9 mouse cellular contexts compared by ENCODE assay signal in the genomic region with DNA sequence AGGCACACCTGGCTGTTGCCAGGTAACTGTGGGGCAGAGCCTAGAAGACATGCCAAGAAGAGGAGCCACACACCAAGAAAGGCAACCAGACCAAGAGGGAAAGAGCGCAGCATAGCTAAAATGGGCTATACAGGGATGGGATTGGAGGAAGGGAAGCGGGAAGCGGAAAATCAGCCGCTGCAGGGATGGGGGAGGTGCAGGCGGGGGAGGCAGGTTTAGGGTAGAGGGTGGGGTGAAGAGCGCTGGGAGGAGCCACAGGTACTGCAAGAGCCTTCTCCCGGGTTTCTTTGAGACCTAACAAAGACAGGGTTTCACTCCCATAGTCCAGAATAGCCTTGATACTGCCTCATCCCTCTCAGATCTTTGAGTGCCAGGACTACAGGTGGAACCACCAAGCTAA. TPM values are rescaled to one million over a fixed set of nuclear protein-coding genes. Genes with fewer than 3 reads are reported as not detected.
DNase-seq lines count a peak whose midpoint lies in the region; ATAC-seq and TF ChIP-seq lines count a peak whose summit lies in the region.
"Had no signal": no experiment of that assay in that cellular context is flagged by ENCODE, and none has a peak within 500 bp of the region (broad histone marks: within the 10 kb centered on the region; RNA-seq: fewer than 3 reads in every experiment).

No protein-coding gene starts in this region.

- no peak overlapping the region for H3K4me3 ChIP-seq in heart, embryonic 11.5 days (ENCODE audit: low read depth, low read length)
- H3K4me3 ChIP-seq in ES-E14 (ENCODE audit: insufficient read depth in 1 of 2, low read depth in 1 of 2, low read length in 2 of 2, poor library complexity in 1 of 2, severe bottlenecking in 1 of 2): peak overlapping the region; percentile 35 to 50
- H3K4me3 ChIP-seq in intestine, embryonic 15.5 days (replicated peaks): no peak overlapping the region; the same call in 1 of the 2 replicates
- H3K4me3 ChIP-seq: myocyte had no signal

- peak overlapping the region; percentile 3; the same call in 1 of the 2 replicates for H3K4me2 ChIP-seq in heart, embryonic 11.5 days
- H3K4me2 ChIP-seq in intestine, embryonic 15.5 days (replicated peaks): peak overlapping the region; percentile 34

- no peaks in the 10 kb centered on the region for H3K4me1 ChIP-seq in heart, embryonic 11.5 days (ENCODE audit: control insufficient read depth, insufficient read depth, low read length)
- H3K4me1 ChIP-seq in ES-E14 (ENCODE audit: control insufficient read depth in 2 of 2, insufficient read depth in 2 of 2, low read length in 2 of 2, poor library complexity in 1 of 2): peaks cover 9 to 27% of the 10 kb centered on the region in 2 experiments
- H3K4me1 ChIP-seq in intestine, embryonic 15.5 days (replicated peaks): peaks cover 6% of the 10 kb centered on the region; the same call in 1 of the 2 replicates

- no peaks in the 10 kb centered on the region for H3K9me3 ChIP-seq in heart, embryonic 11.5 days (replicated peaks; ENCODE audit: control insufficient read depth, low read length)
- H3K9me3 ChIP-seq in ES-E14 (ENCODE audit: control insufficient read depth, insufficient read depth, low read depth, low read length): no peaks in the 10 kb centered on the region
- H3K9me3 ChIP-seq in intestine, embryonic 15.5 days: no peaks in the 10 kb centered on the region

- 3% methylated on average over 7 of the region's 7 CpGs for WGBS in heart, embryonic 11.5 days (ENCODE audit: insufficient replicate concordance)
- WGBS in intestine, embryonic 15.5 days: 1% methylated on average over 7 of the region's 7 CpGs

- no peak for DNase-seq in heart, adult 9 months (ENCODE audit: low spot score in 2 of 2)
- DNase-seq in ES-E14 (ENCODE audit: low read depth, low spot score): peak; percentile 72
- DNase-seq in lung, postnatal 4 days: peak; percentile 34 to 48
- DNase-seq in cerebellum, adult 9-10 months: no peak
- DNase-seq in spleen, postnatal 14 days (ENCODE audit: low spot score in 2 of 2): no peak

- H3K27ac ChIP-seq in heart, embryonic 11.5 days (ENCODE audit: low read depth, low read length): no peak overlapping the region
- peak overlapping the region; percentile 94 for H3K27ac ChIP-seq in ES-E14 (ENCODE audit: insufficient read depth, low read depth, low read length, poor library complexity, severe bottlenecking)
- no peak overlapping the region for H3K27ac ChIP-seq in intestine, embryonic 15.5 days

- no peak overlapping the region for H3K9ac ChIP-seq in heart, embryonic 11.5 days (ENCODE audit: low read depth, low read length)
- H3K9ac ChIP-seq in ES-E14 (ENCODE audit: insufficient read depth, low read depth, low read length, poor library complexity, severe bottlenecking): peak overlapping the region; percentile 70; the same call in 1 of the 2 replicates
- no peak overlapping the region for H3K9ac ChIP-seq in intestine, embryonic 15.5 days

- in situ Hi-C loops in ES-E14 (cut with MboI; ENCODE audit: low sequenced_read_pairs in 2 of 2, unreplicated experiment in 2 of 2): no loop called here

- no peak for ATAC-seq in heart, embryonic 11.5 days (replicated peaks; ENCODE audit: insufficient number of reproducible peaks, low FRiP score, low TSS enrichment)
- ATAC-seq in intestine, embryonic 15.5 days: peak; percentile 66
- ATAC-seq in megakaryocyte progenitor cell, adult 5-6 weeks (replicated peaks; ENCODE audit: poor library complexity): no peak

- H3K27me3 ChIP-seq in heart, embryonic 11.5 days (ENCODE audit: control insufficient read depth, insufficient read depth, low read length): no peaks in the 10 kb centered on the region
- H3K27me3 ChIP-seq in intestine, embryonic 15.5 days (replicated peaks): no peaks in the 10 kb centered on the region

- no peaks in the 10 kb centered on the region for H3K36me3 ChIP-seq in heart, embryonic 11.5 days (ENCODE audit: control insufficient read depth, insufficient read depth, low read length)
- H3K36me3 ChIP-seq in ES-E14 (ENCODE audit: control insufficient read depth, insufficient read depth, low read length, poor library complexity, severe bottlenecking): no peaks in the 10 kb centered on the region
- H3K36me3 ChIP-seq in intestine, embryonic 15.5 days: no peaks in the 10 kb centered on the region

TF ChIP-seq in ES-E14, 5 proteins besides CTCF, POLR2A, EP300 and RAD21:
- no peak for TF ChIP-seq HCFC1 (IDR thresholded peaks at IDR 0.05; ENCODE audit: borderline replicate concordance, insufficient read depth, low read length)
- TF ChIP-seq CHD2 (IDR thresholded peaks at IDR 0.05; ENCODE audit: low read depth, low read length): no peak
- TF ChIP-seq ZNF384 (IDR thresholded peaks at IDR 0.05; ENCODE audit: low read depth, low read length): peak; percentile 71; the same call in 1 of the 2 replicates

RNA-seq across cellular contexts. Expression of a gene that starts 22.4 kb away (rescaled TPM):
- polyA plus RNA-seq in heart, embryonic 11.5 days (2014; fragmentation: Nextera tagmentation; extraction: Ambion mirVana): 215 and 316 TPM in 2 replicates
- total RNA-seq in ES-E14 (2012; rRNA removed): 396 and 508 TPM in 2 replicates
- 515 and 607 TPM in 2 replicates for polyA plus RNA-seq in intestine, embryonic 15.5 days (2015; fragmentation: Nextera tagmentation; extraction: Ambion mirVana)
- total RNA-seq in megakaryocyte progenitor cell, adult 5-6 weeks (2015): 254 and 283 TPM in 2 replicates
- 684 and 913 TPM in 2 replicates for total RNA-seq in megakaryocyte progenitor cell, adult 5-6 weeks (2017)

RNA-seq across cellular contexts. Expression of a gene that starts 45.6 kb away (rescaled TPM):
- polyA plus RNA-seq in heart, embryonic 11.5 days (2014; fragmentation: Nextera tagmentation; extraction: Ambion mirVana): 0.18 and 0.87 TPM in 2 replicates
- total RNA-seq in ES-E14 (2012; rRNA removed): 0.54 and 0.79 TPM in 2 replicates
- 0.36 and 0.47 TPM in 2 replicates for polyA plus RNA-seq in intestine, embryonic 15.5 days (2015; fragmentation: Nextera tagmentation; extraction: Ambion mirVana)
- total RNA-seq in megakaryocyte progenitor cell, adult 5-6 weeks (2015): not detected in 2 replicates
- total RNA-seq in megakaryocyte progenitor cell, adult 5-6 weeks (2017): not detected in 2 replicates

Comparison
In these comparisons a context has a peak if more than half of its experiments do, and no peak if none do; other contexts are left out.
1. H3K4me3 ChIP-seq: peak in ES-E14 (2 of 2); none in heart, embryonic 11.5 days (single experiment) and intestine, embryonic 15.5 days (single experiment).
2. DNase-seq: peak in ES-E14 (single experiment) and lung, postnatal 4 days (2 of 2); none in heart, adult 9 months (0 of 2), cerebellum, adult 9-10 months (single experiment) and spleen, postnatal 14 days (0 of 2).